Mouse (Mus musculus) olfactory bulb, adult 2 months (tissue): Measurements from ENCODE around the gene Adck1.
"Not testable (repeated sequence)": the region's sequence is repeated elsewhere in the genome, so short reads cannot be mapped to it uniquely, and the experiment has no call there.

Source experiments
- CTCF ChIP-seq: fragments of 200-500 bp; IDR thresholded peaks from 2 replicates; pipeline ENCODE4 v1.5.1; 2012; ENCODE audit warnings: low read depth, mild to moderate bottlenecking, low read length, moderate library complexity; ENCODE audit not compliant: insufficient read depth
- POLR2A ChIP-seq: fragments of 200-500 bp; IDR thresholded peaks from 2 replicates; pipeline ENCODE4 v1.6.1; 2012; ENCODE audit warnings: mild to moderate bottlenecking, low read depth, low read length, moderate library complexity; ENCODE audit not compliant: insufficient read depth

DNA sequence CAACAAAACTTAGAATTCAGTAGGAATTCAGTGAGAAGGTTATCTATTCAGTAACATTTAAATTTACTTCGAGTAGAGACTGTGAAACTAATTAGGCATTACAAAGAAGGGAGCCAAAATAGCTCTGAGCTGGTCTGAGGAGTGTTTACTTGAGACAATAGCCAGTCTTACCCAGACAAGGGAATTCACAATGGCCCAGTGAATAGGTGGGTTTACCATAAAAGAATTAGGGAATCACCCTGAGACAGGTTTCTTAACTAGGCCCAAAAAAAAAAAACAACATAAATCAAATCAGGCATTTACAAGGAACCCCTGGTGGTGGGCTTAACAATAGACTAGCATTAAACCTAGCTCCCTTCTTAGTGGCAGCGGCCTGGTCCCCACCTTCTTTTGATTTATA, 19.1 kb upstream of the Adck1 start:
- not testable (repeated sequence) for TF ChIP-seq CTCF, POLR2A
